In the genomic region with DNA sequence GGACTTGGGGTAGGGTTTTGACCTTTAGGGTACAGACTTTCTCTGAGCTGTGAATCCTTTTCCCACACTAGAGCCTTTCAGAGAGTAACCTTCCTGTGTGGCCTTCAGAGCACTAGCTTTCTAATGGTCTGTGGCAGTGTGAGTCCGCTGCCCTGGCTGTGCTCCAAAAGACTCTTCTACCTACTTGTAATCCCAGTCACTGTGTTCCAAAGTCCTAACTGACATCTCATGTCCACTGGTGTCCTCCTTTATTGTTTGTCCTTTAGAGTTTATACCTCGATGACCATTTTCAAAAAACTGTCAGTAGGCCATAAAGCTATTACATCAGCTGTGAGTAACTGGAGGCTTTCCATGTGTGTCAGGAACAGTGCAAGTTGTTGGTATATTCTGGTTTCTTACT, we compare ENCODE assay signal across 11 mouse cellular contexts. TPM values are rescaled to one million over a fixed set of nuclear protein-coding genes. Genes with fewer than 3 reads are reported as not detected.
DNase-seq lines count a peak whose midpoint lies in the region; ATAC-seq lines count a peak whose summit lies in the region.
"Had no signal": no experiment of that assay in that cellular context is flagged by ENCODE, and none has a peak within 500 bp of the region (broad histone marks: within the 10 kb centered on the region; RNA-seq: fewer than 3 reads in every experiment).

No protein-coding gene starts in this region.

- peaks cover 19% of the 10 kb centered on the region for H3K36me3 ChIP-seq in forebrain, embryonic 12.5 days (replicated peaks)
- H3K36me3 ChIP-seq in forebrain, embryonic 13.5 days (ENCODE audit: poor library complexity, severe bottlenecking), result peaks cover 24% of the 10 kb centered on the region; the same call in 1 of the 2 replicates
- H3K36me3 ChIP-seq in lung, embryonic 15.5 days, result peaks cover 22% of the 10 kb centered on the region

- no peak overlapping the region for H3K9ac ChIP-seq in forebrain, embryonic 12.5 days
- H3K9ac ChIP-seq in forebrain, embryonic 13.5 days, result no peak overlapping the region
- H3K9ac ChIP-seq in lung, embryonic 15.5 days, result no peak overlapping the region
- H3K9ac ChIP-seq: embryonic facial prominence, embryonic 13.5 days; limb, embryonic 15.5 days had no signal

- DNase-seq in lung, postnatal 25 days (ENCODE audit: low spot score), result no peak
- DNase-seq in cerebellum, postnatal 36 days, result peak; percentile 31 to 33
- DNase-seq in lung, postnatal 10 days, result peak; percentile 32
- no peak for DNase-seq in frontal cortex, postnatal 36 days (ENCODE audit: low spot score in 2 of 2)
- no peak for DNase-seq in testis, postnatal 14 days (ENCODE audit: low spot score)

- peaks cover 42% of the 10 kb centered on the region for H3K4me1 ChIP-seq in forebrain, embryonic 12.5 days
- peaks cover 44% of the 10 kb centered on the region for H3K4me1 ChIP-seq in forebrain, embryonic 13.5 days
- peaks cover 49% of the 10 kb centered on the region for H3K4me1 ChIP-seq in lung, embryonic 15.5 days

- H3K4me3 ChIP-seq in forebrain, embryonic 12.5 days (replicated peaks), result no peak overlapping the region
- H3K4me3 ChIP-seq in forebrain, embryonic 13.5 days, result no peak overlapping the region
- H3K4me3 ChIP-seq in lung, embryonic 15.5 days, result no peak overlapping the region
- H3K4me3 ChIP-seq: embryonic facial prominence, embryonic 13.5 days; limb, embryonic 15.5 days had no signal

- no peak for ATAC-seq in forebrain, embryonic 12.5 days (ENCODE audit: low FRiP score)
- ATAC-seq in forebrain, embryonic 13.5 days, result no peak
- ATAC-seq in lung, embryonic 15.5 days (ENCODE audit: borderline replicate concordance, extremely low read depth, low FRiP score, low TSS enrichment), result no peak
- ATAC-seq: activated CD4-positive, CD25-positive, alpha-beta regulatory T cell, adult 4 months had no signal

- H3K27ac ChIP-seq in forebrain, embryonic 12.5 days, result peak overlapping the region; percentile 9; the same call in 1 of the 2 replicates
- no peak overlapping the region for H3K27ac ChIP-seq in forebrain, embryonic 13.5 days
- peak overlapping the region; percentile 96; the same call in 1 of the 2 replicates for H3K27ac ChIP-seq in lung, embryonic 15.5 days
- H3K27ac ChIP-seq: embryonic facial prominence, embryonic 13.5 days; limb, embryonic 15.5 days had no signal

- H3K9me3 ChIP-seq in forebrain, embryonic 12.5 days, result no peaks in the 10 kb centered on the region
- no peaks in the 10 kb centered on the region for H3K9me3 ChIP-seq in forebrain, embryonic 13.5 days (replicated peaks)
- H3K9me3 ChIP-seq in lung, embryonic 15.5 days, result no peaks in the 10 kb centered on the region
- H3K9me3 ChIP-seq: embryonic facial prominence, embryonic 13.5 days; limb, embryonic 15.5 days had no signal

- WGBS in forebrain, embryonic 12.5 days, result 89% methylated on average over 2 of the region's 2 CpGs
- 67% methylated on average over 2 of the region's 2 CpGs for WGBS in forebrain, embryonic 13.5 days
- 58% methylated on average over 2 of the region's 2 CpGs for WGBS in lung, embryonic 15.5 days

- H3K27me3 ChIP-seq in forebrain, embryonic 12.5 days, result no peaks in the 10 kb centered on the region
- no peaks in the 10 kb centered on the region for H3K27me3 ChIP-seq in forebrain, embryonic 13.5 days
- H3K27me3 ChIP-seq in lung, embryonic 15.5 days, result no peaks in the 10 kb centered on the region
- H3K27me3 ChIP-seq: embryonic facial prominence, embryonic 13.5 days; limb, embryonic 15.5 days had no signal

- no peak overlapping the region for H3K4me2 ChIP-seq in forebrain, embryonic 12.5 days
- no peak overlapping the region for H3K4me2 ChIP-seq in forebrain, embryonic 13.5 days
- no peak overlapping the region for H3K4me2 ChIP-seq in lung, embryonic 15.5 days
- H3K4me2 ChIP-seq: embryonic facial prominence, embryonic 13.5 days; limb, embryonic 15.5 days had no signal

RNA-seq across cellular contexts. Expression of a gene that starts 44.0 kb away (rescaled TPM):
- 39.9 and 77.3 TPM in 2 replicates for polyA plus RNA-seq in forebrain, embryonic 12.5 days (2016; fragmentation: Nextera tagmentation; extraction: Ambion mirVana)
- 37.1 and 40.5 TPM in 2 replicates for polyA plus RNA-seq in forebrain, embryonic 13.5 days (2015; fragmentation: Nextera tagmentation; extraction: Ambion mirVana)
- 109 and 111 TPM in 2 replicates for polyA plus RNA-seq in lung, embryonic 15.5 days (2015; fragmentation: Nextera tagmentation; extraction: Ambion mirVana)

Comparison
In these comparisons a context has a peak if more than half of its experiments do, and no peak if none do; other contexts are left out.
1. DNase-seq: peak in cerebellum, postnatal 36 days (2 of 2) and lung, postnatal 10 days (single experiment); none in lung, postnatal 25 days (single experiment), frontal cortex, postnatal 36 days (0 of 2) and testis, postnatal 14 days (single experiment).